Mouse (Mus musculus) olfactory bulb, adult 2 months (tissue): Measurements from ENCODE around the gene Krt18.

Experiments
- CTCF ChIP-seq: fragments of 200-500 bp; IDR thresholded peaks from 2 replicates; pipeline ENCODE4 v1.5.1; 2012; ENCODE audit warnings: low read depth, mild to moderate bottlenecking, low read length, moderate library complexity; ENCODE audit not compliant: insufficient read depth
- POLR2A ChIP-seq: fragments of 200-500 bp; IDR thresholded peaks from 2 replicates; pipeline ENCODE4 v1.6.1; 2012; ENCODE audit warnings: mild to moderate bottlenecking, low read depth, low read length, moderate library complexity; ENCODE audit not compliant: insufficient read depth

DNA sequence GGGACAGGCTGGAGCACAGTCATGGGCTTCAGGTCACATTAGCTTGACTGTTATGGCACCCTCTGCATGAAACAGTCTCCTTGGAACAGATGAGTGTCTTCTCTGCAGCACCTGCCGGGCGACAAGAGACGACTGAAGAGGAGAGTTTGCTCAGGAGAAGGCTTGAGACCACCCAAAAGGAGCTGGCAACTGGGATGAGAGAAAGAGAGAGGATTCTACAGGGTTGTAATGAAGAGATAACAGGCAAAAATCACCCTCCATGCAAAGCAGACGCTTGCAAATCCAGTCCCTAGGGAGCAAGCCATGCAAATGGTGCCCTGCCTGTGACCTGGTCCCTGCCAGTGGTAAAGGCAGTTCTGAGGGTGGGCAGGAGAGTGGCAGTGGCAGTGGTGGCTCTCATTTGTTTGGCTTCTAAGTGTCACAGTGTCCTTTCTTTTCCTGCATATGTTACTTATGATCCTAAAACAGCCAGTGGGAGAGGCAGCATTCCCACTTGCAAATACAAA, 15.7 kb upstream of the Krt18 start:
- TF ChIP-seq CTCF, result no peak
- no peak for TF ChIP-seq POLR2A
